Mouse (Mus musculus) forelimb bud, embryonic 11.5 days (tissue): Measurements from ENCODE around the gene S1pr4.
A peak's percentile ranks its signal among the peaks of the same experiment; 100 is the strongest.

Source experiments
- DNase-seq: peaks from one replicate; pipeline ENCODE4 v3.0.0-alpha.2; 2012; ENCODE audit warnings: low read depth, low spot score

S1pr4 gene

GRCm38 (mm10) chr10:81494260-81495041 lies 5.5 kb downstream of the S1pr4 start:
- DNase-seq: no peak

- no peak for DNase-seq
These were observed 6.2 kb downstream of the S1pr4 start for GRCm38 (mm10) chr10:81493601-81494220.

- DNase-seq: no peak
These were observed 7.2 kb downstream of the S1pr4 start for GRCm38 (mm10) chr10:81492606-81493240.

GRCm38 (mm10) chr10:81491018-81491417 lies 8.9 kb downstream of the S1pr4 start:
- DNase-seq: no peak

- no peak for DNase-seq
These were observed 10.0 kb downstream of the S1pr4 start for GRCm38 (mm10) chr10:81489941-81490340.

- no peak for DNase-seq
These were observed 11.9 kb downstream of the S1pr4 start for GRCm38 (mm10) chr10:81488081-81488480.

- DNase-seq: no peak
These were observed 13.4 kb downstream of the S1pr4 start for GRCm38 (mm10) chr10:81486496-81486895.

- no peak for DNase-seq
These were observed 14.4 kb downstream of the S1pr4 start for GRCm38 (mm10) chr10:81485479-81486018.

- no peak for DNase-seq
These were observed 14.9 kb downstream of the S1pr4 start for GRCm38 (mm10) chr10:81485060-81485449.

- no peak for DNase-seq
These were observed 15.4 kb downstream of the S1pr4 start for GRCm38 (mm10) chr10:81484441-81485059.

- peak; percentile 68 for DNase-seq
These were observed 15.9 kb downstream of the S1pr4 start for GRCm38 (mm10) chr10:81483983-81484382.

- no peak for DNase-seq
These were observed 17.4 kb downstream of the S1pr4 start, which contains the start of gene Celf5 for GRCm38 (mm10) chr10:81482533-81482889. TSS of gene Celf5 (minus strand) at chr10:81482709.

- DNase-seq: no peak
These were observed 18.1 kb downstream of the S1pr4 start for GRCm38 (mm10) chr10:81481605-81482532.

- no peak for DNase-seq
These were observed 25.5 kb downstream of the S1pr4 start for GRCm38 (mm10) chr10:81474461-81474860.

- DNase-seq: peak; percentile 30
These were observed 26.9 kb downstream of the S1pr4 start for GRCm38 (mm10) chr10:81473003-81473451.

GRCm38 (mm10) chr10:81472403-81473002 lies 27.4 kb downstream of the S1pr4 start:
- no peak for DNase-seq

- no peak for DNase-seq
These were observed 29.5 kb downstream of the S1pr4 start for GRCm38 (mm10) chr10:81470454-81470853.

GRCm38 (mm10) chr10:81469253-81469652 lies 30.7 kb downstream of the S1pr4 start:
- DNase-seq: no peak

- no peak for DNase-seq
These were observed 32.2 kb downstream of the S1pr4 start for GRCm38 (mm10) chr10:81467670-81468235.

GRCm38 (mm10) chr10:81466881-81467280 lies 33.1 kb downstream of the S1pr4 start:
- DNase-seq: no peak
